Mouse (Mus musculus) heart, postnatal 0 days (tissue): ENCODE measurements around the gene Arhgap15.

Experiments
- CTCF ChIP-seq: IDR thresholded peaks from 2 replicates; pipeline ENCODE4 v1.5.1; 2016; ENCODE audit warnings: antibody characterized with exemption, control low read depth, low read depth
- EP300 ChIP-seq: IDR thresholded peaks from 2 replicates; pipeline ENCODE4 v1.6.1; 2016; ENCODE audit warnings: antibody characterized with exemption, low read depth

- TF ChIP-seq CTCF (no peak), EP300 (no peak)
Measured at GRCm38 (mm10) chr2:43766200-43766599, 17.6 kb downstream of the Arhgap15 start.
